Mouse (Mus musculus) cerebellum, adult 2 months (tissue): ENCODE measurements around the gene Gmeb1. TPM values are rescaled to one million over a fixed set of nuclear protein-coding genes. Genes with fewer than 3 reads are reported as not detected.

ENCODE experiments used
- DNase-seq, 2 experiments: peaks; one replicate each; pipeline ENCODE4 v3.0.0; 2021
- H3K27ac ChIP-seq: fragments of 200-500 bp; 2 replicates; pipeline ENCODE4 v1.5.1; 2012; ENCODE audit warnings: low read length, control low read depth, inconsistent platforms; ENCODE audit not compliant: insufficient read depth
- H3K27me3 ChIP-seq: fragments of 200-500 bp; 2 replicates; pipeline ENCODE4 v1.6.1; 2012; ENCODE audit warnings: inconsistent platforms, mild to moderate bottlenecking, low read length, moderate library complexity; ENCODE audit not compliant: control insufficient read depth, insufficient read depth
- H3K4me1 ChIP-seq: fragments of 200-500 bp; 2 replicates; pipeline ENCODE4 v1.6.1; 2011; ENCODE audit warnings: low read length; ENCODE audit not compliant: control insufficient read depth, insufficient read depth
- H3K4me3 ChIP-seq: fragments of 200-500 bp; replicated peaks from 2 replicates; pipeline ENCODE3; 2011; ENCODE audit warnings: mild to moderate bottlenecking, low read depth, low read length, control low read depth; ENCODE audit not compliant: insufficient read depth
- CTCF ChIP-seq: fragments of 200-500 bp; IDR thresholded peaks from 2 replicates; pipeline ENCODE4 v1.5.1; 2011; ENCODE audit warnings: low read depth, mild to moderate bottlenecking, control low read depth, low read length, moderate library complexity, borderline replicate concordance; ENCODE audit not compliant: insufficient read depth
- POLR2A ChIP-seq: fragments of 200-500 bp; IDR thresholded peaks from 2 replicates; pipeline ENCODE4 v1.6.1; 2011; ENCODE audit warnings: low read length, control low read depth, borderline replicate concordance; ENCODE audit not compliant: insufficient read depth
- WGBS: fragments of 180-500 bp; shearing (Covaris S2); methylation state at CpG from one replicate; pipeline ENCODE4 v1.1.7; 2018; 5-methylcytosine and 5-hydroxymethylcytosine counted together
- polyA plus RNA-seq: library from polyadenylated mRNA; depleted of rRNA; stranded (reverse); fragments of >200 nt; gene quantifications from 2 replicates; pipeline ENCODE4 v1.2.3, GENCODE M21; 2012; rRNA removed

The Gmeb1 gene
- polyA plus RNA-seq, 1 experiment, result 20.5 TPM

DNA sequence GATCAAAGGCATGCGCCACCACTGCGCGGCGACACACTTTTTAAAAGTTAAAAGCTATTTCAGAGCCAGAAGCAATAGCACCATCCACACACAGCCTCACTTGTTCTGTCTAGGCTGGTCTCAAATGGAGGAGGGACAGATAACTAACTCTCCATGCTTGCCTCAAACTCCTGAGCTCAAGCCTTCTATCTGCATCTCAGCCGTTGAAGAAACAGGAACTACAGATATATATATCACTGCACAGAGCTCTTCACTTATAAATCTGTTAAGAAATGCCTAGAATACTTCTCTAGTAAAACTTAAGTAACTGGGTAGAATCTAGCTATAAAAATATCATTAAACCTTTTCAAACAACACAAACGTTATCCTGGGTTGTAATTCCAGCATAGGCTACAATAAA is 67.0 kb downstream of the Gmeb1 start:
- H3K27ac ChIP-seq, result no peak overlapping the region
- 93% methylated on average over 6 of the region's 6 CpGs for WGBS
- no peak for TF ChIP-seq CTCF
- no peak for TF ChIP-seq POLR2A
- DNase-seq, result no peak
- H3K4me1 ChIP-seq, result peaks cover 7% of the 10 kb centered on the region; the same call in 1 of the 2 replicates
- H3K4me3 ChIP-seq, result no peak overlapping the region
- H3K27me3 ChIP-seq, result no peaks in the 10 kb centered on the region

DNA sequence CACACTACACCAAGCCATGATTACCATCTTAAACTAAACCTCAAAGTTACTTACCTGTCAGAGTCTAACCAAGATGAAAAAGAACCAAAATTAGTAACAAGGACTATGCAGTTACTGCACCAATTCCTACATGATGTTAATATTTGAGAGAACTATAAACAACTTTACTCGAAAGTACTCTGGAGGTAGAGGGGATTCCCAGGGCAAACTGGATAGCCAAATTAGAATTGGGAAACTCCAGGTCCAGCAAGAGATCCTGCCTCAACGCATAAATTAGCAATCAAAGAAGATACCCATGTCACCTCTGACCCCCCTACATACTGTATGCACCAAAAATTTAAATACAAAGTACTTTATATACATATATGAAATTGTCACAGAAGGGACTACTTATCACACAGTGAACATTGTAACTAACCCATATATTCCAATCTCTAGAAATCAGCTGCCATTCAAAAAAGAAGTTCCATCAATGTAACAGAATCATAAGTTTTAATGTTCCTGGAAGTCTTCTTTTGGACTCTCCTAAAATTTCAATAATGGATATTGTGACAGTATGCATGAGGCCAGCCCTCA is 73.5 kb downstream of the Gmeb1 start:
- DNase-seq, result no peak
- 85% methylated on average over 2 of the region's 2 CpGs for WGBS
- Histone ChIP-seq H3K27me3 (no peaks in the 10 kb centered on the region), H3K4me1 (no peaks in the 10 kb centered on the region), H3K4me3 (no peak overlapping the region), H3K27ac (no peak overlapping the region)
- TF ChIP-seq CTCF, result no peak
- TF ChIP-seq POLR2A, result no peak

DNA sequence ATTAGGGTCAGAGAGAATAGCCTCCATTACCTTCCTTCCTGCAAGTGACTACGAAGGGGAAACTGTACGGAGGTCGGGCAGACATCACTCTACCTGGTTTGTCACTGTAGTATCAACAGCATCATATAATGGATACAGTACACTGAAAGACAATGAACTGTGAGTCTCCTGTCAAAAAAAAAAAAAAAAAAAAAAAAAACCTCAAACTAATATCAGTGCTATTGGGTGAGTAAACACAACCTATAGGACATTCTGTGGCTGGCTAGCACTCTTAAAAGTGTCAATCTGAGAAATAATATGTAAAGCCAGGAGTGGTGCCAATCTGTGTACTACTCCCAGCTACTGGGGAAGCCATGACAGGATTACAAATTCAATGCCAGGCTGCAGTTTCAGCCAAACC is 78.2 kb downstream of the Gmeb1 start:
- no peaks in the 10 kb centered on the region for H3K27me3 ChIP-seq
- DNase-seq, result no peak
- WGBS, result 93% methylated on average over 3 of the region's 3 CpGs

DNA sequence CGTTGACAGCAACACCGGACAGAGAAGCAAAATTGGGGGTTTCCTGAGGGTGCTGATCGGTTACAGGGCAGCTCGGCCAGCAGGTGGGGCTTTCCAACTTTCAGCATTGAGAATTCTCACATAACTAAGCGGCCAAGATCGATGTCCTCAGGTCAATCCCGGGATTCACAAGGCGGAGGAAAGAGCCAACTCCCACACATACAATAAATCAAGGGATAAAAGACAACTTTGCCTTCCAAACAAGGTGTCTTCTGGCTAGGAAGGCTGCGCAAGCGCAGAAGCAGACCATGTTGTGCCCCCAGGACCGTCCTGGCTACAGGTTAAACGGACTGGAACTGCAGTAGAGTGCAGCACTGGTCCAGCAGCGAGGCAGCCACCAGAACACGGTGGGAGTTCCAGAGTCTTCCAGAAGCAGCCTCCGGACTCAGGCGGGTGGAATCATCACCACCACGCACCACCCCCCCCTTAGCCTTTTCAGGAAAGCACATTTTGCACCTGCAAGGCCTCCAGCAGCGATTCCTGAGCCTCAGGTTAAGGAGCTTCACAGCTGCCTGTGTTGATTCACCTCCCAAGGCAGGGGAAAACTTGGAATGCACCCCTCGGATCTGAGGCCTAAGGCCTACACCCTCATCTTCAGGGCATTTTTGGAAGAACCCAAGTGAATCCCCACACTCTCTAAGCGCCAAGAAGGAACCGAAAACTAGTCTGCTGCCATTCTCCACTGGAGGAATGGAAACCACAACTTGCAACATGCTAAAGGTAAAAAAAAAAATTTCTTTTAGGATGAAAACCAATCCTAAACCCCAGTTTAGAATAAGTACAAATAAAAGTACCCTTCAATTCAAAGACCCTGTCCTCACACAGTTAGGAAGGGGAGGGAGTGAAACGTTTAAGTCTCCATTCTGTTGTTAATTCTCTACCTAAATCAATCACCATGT is 79.4 kb downstream of the Gmeb1 start:
- DNase-seq, result no peak
- WGBS, result 65% methylated on average over 22 of the region's 22 CpGs
- H3K27ac ChIP-seq, result no peak overlapping the region
- H3K27me3 ChIP-seq, result no peaks in the 10 kb centered on the region
- TF ChIP-seq POLR2A, result no peak
- TF ChIP-seq CTCF, result no peak
- H3K4me1 ChIP-seq, result no peaks in the 10 kb centered on the region
- no peak overlapping the region for H3K4me3 ChIP-seq

More for the DNA sequence above, 78.2 kb downstream of the Gmeb1 start:
- TF ChIP-seq POLR2A, result no peak
- TF ChIP-seq CTCF, result no peak
- no peak overlapping the region for H3K27ac ChIP-seq
- H3K4me1 ChIP-seq, result no peaks in the 10 kb centered on the region
- no peak overlapping the region for H3K4me3 ChIP-seq

DNA sequence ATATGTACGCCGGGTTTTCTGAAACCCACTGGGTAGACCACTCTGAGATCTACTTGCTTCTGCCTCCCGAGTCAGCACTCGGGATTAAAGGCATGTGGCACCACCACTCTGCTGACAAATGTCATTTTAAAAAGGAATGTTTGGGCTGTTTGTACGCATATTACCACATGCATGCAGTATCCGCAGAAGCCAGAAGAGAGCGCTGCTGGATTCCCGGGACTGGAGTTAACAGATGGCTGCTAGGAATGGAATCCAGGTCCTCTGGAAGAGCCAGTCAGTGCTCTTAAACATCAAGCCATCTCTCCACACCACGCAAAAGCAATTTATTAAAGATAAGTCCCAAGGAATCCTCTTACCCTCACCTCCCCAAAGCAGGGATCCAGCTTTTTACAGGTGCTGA is 80.7 kb downstream of the Gmeb1 start:
- TF ChIP-seq POLR2A, result no peak
- TF ChIP-seq CTCF, result peak; percentile 20; the same call in 1 of the 2 replicates
- Histone ChIP-seq H3K27ac (no peak overlapping the region), H3K4me3 (no peak overlapping the region), H3K4me1 (no peaks in the 10 kb centered on the region), H3K27me3 (no peaks in the 10 kb centered on the region)
- WGBS, result 67% methylated on average over 9 of the region's 9 CpGs
- peak; percentile 32 to 53 for DNase-seq

DNA sequence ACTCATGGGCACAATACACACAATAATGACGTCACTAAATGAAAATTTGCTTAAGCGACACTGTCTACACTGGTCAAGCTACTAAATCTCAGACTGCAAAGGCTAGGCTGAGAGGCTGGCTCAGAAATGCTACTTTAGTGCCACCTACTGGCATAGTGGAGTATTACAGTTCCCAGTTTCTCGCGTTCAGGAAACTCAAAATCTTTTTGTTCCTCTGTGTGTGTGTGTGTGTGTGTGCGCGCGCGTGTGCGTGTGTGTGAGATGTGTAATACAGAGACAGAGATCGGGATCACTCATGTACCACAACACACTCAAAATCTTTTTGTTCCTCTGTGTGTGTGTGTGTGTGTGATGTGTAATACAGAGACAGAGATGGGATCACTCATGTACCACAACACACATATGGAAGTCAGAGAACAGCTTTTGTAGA is 82.8 kb downstream of the Gmeb1 start:
- no peaks in the 10 kb centered on the region for H3K4me1 ChIP-seq
- H3K4me3 ChIP-seq, result no peak overlapping the region
- no peaks in the 10 kb centered on the region for H3K27me3 ChIP-seq
- no peak overlapping the region for H3K27ac ChIP-seq
- peak; percentile 71 for TF ChIP-seq CTCF
- no peak for TF ChIP-seq POLR2A
- WGBS, result 3% methylated on average over 10 of the region's 10 CpGs
- DNase-seq, result peak; percentile 48 to 49

DNA sequence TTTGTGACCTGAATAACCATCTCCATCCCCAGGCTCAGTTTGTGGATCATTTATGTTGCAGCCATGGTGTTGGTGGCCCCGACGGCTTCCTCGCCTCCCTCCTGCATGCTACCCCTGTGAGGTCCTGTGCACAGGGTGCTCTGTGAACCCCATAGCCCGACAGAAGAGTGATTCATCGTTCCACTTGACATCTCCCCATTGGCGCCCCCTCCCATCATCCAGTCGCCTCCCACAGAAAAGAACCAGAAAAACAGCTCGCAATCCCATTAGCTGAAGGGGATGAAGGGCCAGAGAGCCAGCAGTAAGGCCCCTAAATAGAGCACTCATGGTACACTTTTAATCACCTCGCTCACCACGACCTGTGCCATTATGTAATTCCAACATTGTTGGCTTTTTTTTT is 84.9 kb downstream of the Gmeb1 start:
- TF ChIP-seq POLR2A (no peak), CTCF (no peak)
- WGBS, result 59% methylated on average over 10 of the region's 10 CpGs
- Histone ChIP-seq H3K4me3 (no peak overlapping the region), H3K27ac (no peak overlapping the region), H3K27me3 (no peaks in the 10 kb centered on the region), H3K4me1 (no peaks in the 10 kb centered on the region)
- no peak for DNase-seq

Other genes with a start within 250 kb of the Gmeb1 start
- gene Gm10300, start 186.9 kb downstream of the Gmeb1 start, polyA plus RNA-seq, result 0.15 and 0.24 TPM in 2 replicates
- gene Epb41, start 186.3 kb downstream of the Gmeb1 start, polyA plus RNA-seq, result 174 and 192 TPM in 2 replicates
- 2.4 and 3.0 TPM in 2 replicates for gene Oprd1, start 117.1 kb downstream of the Gmeb1 start, polyA plus RNA-seq
- gene Ythdf2, start 49.3 kb downstream of the Gmeb1 start, polyA plus RNA-seq, result 20.7 and 20.8 TPM in 2 replicates
- gene Taf12, start 12.8 kb upstream of the Gmeb1 start, polyA plus RNA-seq, result 22.5 and 24.3 TPM in 2 replicates
- gene Rab42, start 41.8 kb upstream of the Gmeb1 start, polyA plus RNA-seq, result 2.2 and 3.1 TPM in 2 replicates
- gene Trnau1ap, start 67.9 kb upstream of the Gmeb1 start, polyA plus RNA-seq, result 17.9 and 19.1 TPM in 2 replicates
- gene Rcc1, start 92.0 kb upstream of the Gmeb1 start, polyA plus RNA-seq, result 8.4 and 9.6 TPM in 2 replicates
- gene Phactr4, start 160.9 kb upstream of the Gmeb1 start, polyA plus RNA-seq, result 10.3 and 10.7 TPM in 2 replicates
- 5.5 and 6.3 TPM in 2 replicates for gene Med18, start 202.3 kb upstream of the Gmeb1 start, polyA plus RNA-seq
- 9.8 and 10.2 TPM in 2 replicates for gene Sesn2, start 248.9 kb upstream of the Gmeb1 start, polyA plus RNA-seq